Mouse (Mus musculus) thymus, postnatal 4 days (tissue): ENCODE data around the gene Rnaseh2a.
A peak's percentile ranks its signal among the peaks of the same experiment; 100 is the strongest.

Experiments
- DNase-seq: peaks from one replicate; pipeline ENCODE4 v3.0.0; 2021

The Rnaseh2a gene

GRCm38 (mm10) chr8:84969241-84970134 lies at the start of gene Rnaseh2a, which contains the start of the genes Gm49661 and Prdx2:
Rnaseh2a (minus strand) TSS chr8:84969767.
Gm49661 (minus strand) TSS chr8:84969433.
Prdx2 (plus strand) TSS chr8:84969587.
- peak; percentile 81 for DNase-seq

GRCm38 (mm10) chr8:85017209-85017608 lies 47.6 kb upstream of the Rnaseh2a start:
- no peak for DNase-seq

- DNase-seq, result no peak
Observed at GRCm38 (mm10) chr8:85016724-85017123, 47.2 kb upstream of the Rnaseh2a start.

- no peak for DNase-seq
Observed at GRCm38 (mm10) chr8:85014431-85014830, 44.9 kb upstream of the Rnaseh2a start, which contains the start of gene Best2. Best2 (minus strand) TSS chr8:85014531.

GRCm38 (mm10) chr8:85013230-85013840 lies 43.8 kb upstream of the Rnaseh2a start:
- DNase-seq, result peak; percentile 91

- peak; percentile 30 for DNase-seq
Observed at GRCm38 (mm10) chr8:85011242-85011641, 41.7 kb upstream of the Rnaseh2a start.

GRCm38 (mm10) chr8:85007686-85008085 lies 38.1 kb upstream of the Rnaseh2a start:
- DNase-seq, result peak; percentile 78

GRCm38 (mm10) chr8:84997649-84998295 lies 28.2 kb upstream of the Rnaseh2a start:
- peak; percentile 99 for DNase-seq

GRCm38 (mm10) chr8:84996978-84997377 lies 27.4 kb upstream of the Rnaseh2a start:
- no peak for DNase-seq

- DNase-seq, result peak; percentile 50
Observed at GRCm38 (mm10) chr8:84995680-84996079, 26.1 kb upstream of the Rnaseh2a start.

- DNase-seq, result no peak
Observed at GRCm38 (mm10) chr8:84994375-84994774, 24.8 kb upstream of the Rnaseh2a start.

GRCm38 (mm10) chr8:84990836-84991235 lies 21.3 kb upstream of the Rnaseh2a start:
- peak; percentile 70 for DNase-seq

- DNase-seq, result peak; percentile 98
Observed at GRCm38 (mm10) chr8:84990349-84990748, 20.8 kb upstream of the Rnaseh2a start, which contains the start of gene Hook2. Hook2 (plus strand) TSS chr8:84990603.

GRCm38 (mm10) chr8:84989810-84990209 lies 20.2 kb upstream of the Rnaseh2a start:
- peak; percentile 94 for DNase-seq

GRCm38 (mm10) chr8:84989311-84989731 lies 19.8 kb upstream of the Rnaseh2a start:
- DNase-seq, result peak; percentile 47

GRCm38 (mm10) chr8:84987903-84988302 lies 18.3 kb upstream of the Rnaseh2a start:
- no peak for DNase-seq

GRCm38 (mm10) chr8:84987388-84987787 lies 17.8 kb upstream of the Rnaseh2a start:
- DNase-seq, result no peak

GRCm38 (mm10) chr8:84986379-84986945 lies 16.9 kb upstream of the Rnaseh2a start:
- DNase-seq, result no peak

GRCm38 (mm10) chr8:84985684-84986378 lies 16.3 kb upstream of the Rnaseh2a start:
- peak; percentile 92 for DNase-seq

GRCm38 (mm10) chr8:84985049-84985683 lies 15.6 kb upstream of the Rnaseh2a start:
- peak; percentile 61 for DNase-seq

GRCm38 (mm10) chr8:84984294-84985048 lies 14.9 kb upstream of the Rnaseh2a start:
- DNase-seq, result peak; percentile 31
